ENCODE assay signal across 15 mouse cellular contexts in genomic region chr8:64784235-64784634, GRCm38 (mm10).
"Had no signal": no experiment of that assay in that cellular context is flagged by ENCODE, and none has a peak within 500 bp of the region (broad histone marks: within the 10 kb centered on the region; RNA-seq: fewer than 3 reads in every experiment).

No protein-coding gene starts in this region.

- DNase-seq: kidney, postnatal 25 days; lung, adult 2 months; lung, postnatal 10 days; right cerebral cortex, adult 18-20 months; right cerebral cortex, postnatal 25 days; thymus, adult 2 months; thymus, postnatal 25 days had no signal

- H3K4me3 ChIP-seq: left cerebral cortex, adult 2 months; limb, embryonic 10.5 days; midbrain, embryonic 13.5 days; myocyte; neural tube, embryonic 15.5 days had no signal

- H3K36me3 ChIP-seq: limb, embryonic 10.5 days; neural tube, embryonic 15.5 days had no signal

- H3K4me1 ChIP-seq: limb, embryonic 10.5 days; midbrain, embryonic 13.5 days had no signal

- H3K9ac ChIP-seq: midbrain, embryonic 13.5 days; neural tube, embryonic 15.5 days had no signal

- ATAC-seq: intestine, embryonic 16.5 days; midbrain, embryonic 13.5 days had no signal

- H3K4me2 ChIP-seq: midbrain, embryonic 13.5 days; neural tube, embryonic 15.5 days had no signal

- H3K27ac ChIP-seq: left cerebral cortex, adult 2 months; limb, embryonic 10.5 days; macrophage; midbrain, embryonic 13.5 days; neural tube, embryonic 15.5 days; stomach, postnatal 0 days had no signal

- H3K9me3 ChIP-seq: limb, embryonic 10.5 days; midbrain, embryonic 13.5 days; neural tube, embryonic 15.5 days had no signal

- H3K27me3 ChIP-seq: midbrain, embryonic 13.5 days; neural tube, embryonic 15.5 days had no signal
